Mouse (Mus musculus) limb, embryonic 14.5 days (tissue): ENCODE results near the gene Fer1l4. TPM values are rescaled to one million over a fixed set of nuclear protein-coding genes. Genes with fewer than 3 reads are reported as not detected.

ENCODE experiments used
- ATAC-seq: fragments of 200-750 bp; cut with Nextera tagmentation; 2 replicates; pipeline ENCODE4 v1.8.0; 2017; ENCODE audit warnings: low read depth, moderate number of reproducible peaks, moderate TSS enrichment; ENCODE audit not compliant: low FRiP score
- DNase-seq: peaks from one replicate; pipeline ENCODE4 v3.0.0-alpha.2; 2015; ENCODE audit warnings: low spot score
- H3K27ac ChIP-seq: fragments of 300-500 bp; sonication (generic); replicated peaks from 2 replicates; pipeline ENCODE4 v1.5.1; 2014; ENCODE audit warnings: low read depth, mild to moderate bottlenecking, low read length, moderate library complexity, mixed read lengths
- H3K27me3 ChIP-seq: fragments of 300-500 bp; sonication (generic); 2 replicates; pipeline ENCODE4 v1.6.1; 2014; ENCODE audit warnings: low read length, mixed read lengths; ENCODE audit not compliant: control insufficient read depth, insufficient read depth
- H3K36me3 ChIP-seq: fragments of 300-500 bp; sonication (generic); 2 replicates; pipeline ENCODE4 v1.6.1; 2014; ENCODE audit warnings: mild to moderate bottlenecking, low read length, moderate library complexity, mixed read lengths; ENCODE audit not compliant: control insufficient read depth, insufficient read depth
- H3K4me1 ChIP-seq: fragments of 300-500 bp; sonication (generic); 2 replicates; pipeline ENCODE4 v1.6.1; 2014; ENCODE audit warnings: antibody characterized with exemption, low read length, mixed read lengths; ENCODE audit not compliant: control insufficient read depth, insufficient read depth
- H3K4me2 ChIP-seq: fragments of 300-500 bp; sonication (generic); replicated peaks from 2 replicates; pipeline ENCODE4 v1.6.1; 2014; ENCODE audit warnings: low read depth, mild to moderate bottlenecking, low read length, moderate library complexity; ENCODE audit not compliant: severe bottlenecking
- H3K4me3 ChIP-seq: fragments of 300-500 bp; sonication (generic); replicated peaks from 2 replicates; pipeline ENCODE4 v1.5.1; 2014; ENCODE audit warnings: low read length
- H3K9ac ChIP-seq: fragments of 300-500 bp; sonication (generic); 2 replicates; pipeline ENCODE4 v1.6.1; 2014; ENCODE audit warnings: mild to moderate bottlenecking, low read depth, low read length, moderate library complexity; ENCODE audit not compliant: severe bottlenecking
- H3K9me3 ChIP-seq: fragments of 300-500 bp; sonication (generic); 2 replicates; pipeline ENCODE4 v1.6.1; 2016; ENCODE audit warnings: low read length; ENCODE audit not compliant: control insufficient read depth
- POLR2A ChIP-seq: fragments of 200-500 bp; IDR thresholded peaks from 2 replicates; pipeline ENCODE4 v1.8.0; 2012; ENCODE audit warnings: inconsistent platforms, mild to moderate bottlenecking, moderate library complexity, borderline replicate concordance; ENCODE audit not compliant: insufficient read depth, insufficient read length; ENCODE audit errors: extremely low read depth
- WGBS: fragments of 180-500 bp; shearing (Covaris S2); extraction: QIAGEN DNeasy Blood & Tissue Kit; methylation state at CpG from one replicate; pipeline ENCODE4 v1.1.7; 2014; 5-methylcytosine and 5-hydroxymethylcytosine counted together
- polyA plus RNA-seq, 2 experiments: library from polyadenylated mRNA; depleted of rRNA in 1 of 2; stranded (reverse) in 1 of 2; unstranded in 1 of 2; fragments of >200 nt; fragmentation: Nextera tagmentation in 1 of 2; extraction: Ambion mirVana in 1 of 2; gene quantifications; 2 replicates each; pipeline versions ENCODE4 v1.2.1 to v1.2.3; 2012 to 2014

Gene Fer1l4
- polyA plus RNA-seq, 2 experiments, result 0.11 TPM; not detected in 1

DNA sequence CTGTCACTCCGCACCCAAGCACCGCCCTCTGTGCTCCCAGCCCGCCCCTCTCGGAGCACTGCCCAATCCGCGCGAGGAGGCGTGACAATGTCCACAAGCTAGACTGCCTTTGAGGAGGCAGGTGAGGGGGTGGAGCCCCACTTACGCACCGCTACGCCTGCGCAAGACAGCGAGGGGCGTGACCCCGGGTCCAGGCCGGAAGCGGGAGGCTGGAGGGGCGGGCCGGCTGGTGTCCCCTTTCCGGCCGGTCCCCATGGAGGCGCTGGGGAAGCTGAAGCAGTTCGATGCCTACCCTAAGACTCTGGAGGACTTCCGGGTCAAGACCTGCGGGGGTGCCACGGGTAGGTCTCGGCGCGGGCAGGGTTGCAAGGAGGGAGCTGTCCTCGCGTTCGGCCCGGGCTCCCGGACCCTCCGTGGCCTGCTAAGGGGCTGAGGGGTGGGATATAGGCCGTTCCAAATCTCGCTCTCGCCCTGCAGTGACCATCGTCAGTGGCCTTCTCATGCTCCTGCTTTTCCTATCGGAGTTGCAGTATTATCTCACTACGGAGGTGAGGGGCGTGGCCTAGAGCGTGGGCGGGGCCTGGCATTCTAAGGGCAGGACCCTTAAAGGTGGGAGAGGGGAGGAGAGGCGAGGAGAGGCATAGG is 44.7 kb downstream of the Fer1l4 start, which contains the start of the genes 6430550D23Rik and Ergic3:
TSS of gene 6430550D23Rik (minus strand) at position 90 of the 645 bp plus-strand sequence.
TSS of gene Ergic3 (plus strand) at position 158 of the 645 bp plus-strand sequence.
- ATAC-seq, result peak; percentile 98
- Histone ChIP-seq H3K27me3 (no peaks in the 10 kb centered on the region), H3K4me1 (peaks cover 8% of the 10 kb centered on the region), H3K9ac (peak within 1 kb of the TSS; percentile 72), H3K36me3 (peaks cover 29% of the 10 kb centered on the region), H3K4me3 (peak within 1 kb of the TSS; percentile 92), H3K9me3 (no peaks in the 10 kb centered on the region), H3K27ac (peak within 1 kb of the TSS; percentile 65), H3K4me2 (peak within 1 kb of the TSS; percentile 71)
- DNase-seq, result peak; percentile 97
- 0 out of 2 replicates have a peak, but pooled peaks have one; percentile 35 for TF ChIP-seq POLR2A
- 1% methylated on average over 39 of the region's 45 CpGs for WGBS

DNA sequence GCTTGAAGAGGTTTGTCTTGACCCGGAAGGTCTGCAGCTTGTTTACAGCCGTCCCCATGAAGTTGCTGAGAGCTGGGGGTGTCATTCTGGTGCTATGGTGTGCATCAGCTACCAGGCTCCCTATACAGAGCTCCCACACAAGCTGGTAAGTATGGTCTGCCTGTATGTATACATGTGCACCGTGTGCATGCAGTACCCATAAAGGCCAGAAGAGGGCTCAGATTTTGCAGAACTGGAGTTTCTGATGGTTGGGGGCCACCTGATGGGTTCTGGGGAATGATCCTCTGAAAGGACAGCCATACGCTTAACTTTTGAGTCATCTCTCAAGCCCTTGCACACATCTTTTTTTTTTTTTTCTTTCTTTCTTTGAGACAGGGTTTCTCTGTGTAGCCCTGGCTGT is 47.4 kb downstream of the Fer1l4 start:
- WGBS, result 86% methylated on average over 4 of the region's 4 CpGs
- Histone ChIP-seq H3K4me1 (peaks cover 8% of the 10 kb centered on the region), H3K27ac (no peak overlapping the region), H3K4me2 (no peak overlapping the region), H3K9ac (no peak overlapping the region), H3K4me3 (no peak overlapping the region), H3K27me3 (no peaks in the 10 kb centered on the region), H3K9me3 (no peaks in the 10 kb centered on the region), H3K36me3 (peaks cover 8% of the 10 kb centered on the region)
- TF ChIP-seq POLR2A, result no peak
- DNase-seq, result no peak
- no peak for ATAC-seq

DNA sequence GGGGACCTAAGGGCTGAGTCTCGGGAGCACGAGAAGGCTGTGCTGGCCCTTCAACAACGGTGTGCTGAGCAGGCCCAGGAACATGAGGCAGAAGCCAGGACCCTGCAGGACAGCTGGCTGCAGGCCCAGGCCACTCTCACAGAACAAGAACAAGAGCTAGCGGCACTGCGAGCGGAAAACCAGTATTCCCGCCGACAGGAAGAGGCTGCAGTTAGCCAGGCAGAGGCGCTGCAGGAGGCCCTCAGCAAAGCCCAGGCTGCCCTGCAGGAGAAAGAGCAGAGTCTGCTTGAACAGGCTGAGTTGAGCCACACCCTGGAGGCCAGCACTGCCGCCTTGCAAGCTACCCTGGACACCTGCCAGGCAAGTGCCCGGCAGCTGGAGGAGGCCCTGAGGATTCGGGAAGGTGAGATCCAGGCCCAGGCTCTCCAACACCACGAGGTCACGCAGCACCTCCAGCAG is 60.9 kb downstream of the Fer1l4 start:
- Histone ChIP-seq H3K4me3 (no peak overlapping the region), H3K36me3 (peaks cover 99% of the 10 kb centered on the region), H3K9me3 (no peaks in the 10 kb centered on the region), H3K27ac (no peak overlapping the region), H3K9ac (no peak overlapping the region), H3K4me2 (no peak overlapping the region), H3K27me3 (no peaks in the 10 kb centered on the region), H3K4me1 (no peaks in the 10 kb centered on the region)
- ATAC-seq, result peak; percentile 43; the same call in 1 of the 2 replicates
- 83% methylated on average over 14 of the region's 14 CpGs for WGBS
- no peak for TF ChIP-seq POLR2A
- DNase-seq, result no peak

GRCm38 (mm10) chr2:155991151-155991550 is 61.6 kb downstream of the Fer1l4 start:
- Histone ChIP-seq H3K9me3 (no peaks in the 10 kb centered on the region), H3K36me3 (peaks cover 99% of the 10 kb centered on the region), H3K4me3 (no peak overlapping the region), H3K4me1 (no peaks in the 10 kb centered on the region), H3K9ac (no peak overlapping the region; the same call in 1 of the 2 replicates), H3K27me3 (no peaks in the 10 kb centered on the region), H3K4me2 (no peak overlapping the region), H3K27ac (no peak overlapping the region)
- DNase-seq, result no peak
- ATAC-seq, result no peak
- TF ChIP-seq POLR2A, result no peak
- 90% methylated on average over 10 of the region's 10 CpGs for whole genome bisulfite sequencing

DNA sequence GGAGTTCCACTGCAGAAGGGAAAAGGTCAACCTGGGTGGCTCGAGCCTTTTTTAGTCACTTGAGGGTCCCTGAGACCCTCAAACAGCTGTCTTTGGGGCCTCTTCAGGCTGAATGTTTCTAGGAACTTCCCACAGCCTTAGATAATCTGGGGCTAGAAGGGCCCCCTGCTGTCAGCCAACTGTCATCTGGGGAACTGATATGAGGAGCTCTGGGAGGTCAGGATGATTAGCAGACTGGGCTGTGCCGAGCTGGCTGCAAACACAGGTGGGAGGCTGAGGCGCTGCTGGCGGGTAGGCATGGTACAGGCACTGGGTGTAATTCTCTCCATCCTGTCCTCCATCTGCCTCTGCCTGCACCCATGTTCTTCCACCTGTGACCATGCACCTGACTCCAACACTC is 63.7 kb downstream of the Fer1l4 start:
- 87% methylated on average over 4 of the region's 4 CpGs for WGBS
- Histone ChIP-seq H3K9ac (no peak overlapping the region), H3K4me1 (no peaks in the 10 kb centered on the region), H3K36me3 (peaks cover 99% of the 10 kb centered on the region), H3K9me3 (no peaks in the 10 kb centered on the region), H3K4me3 (no peak overlapping the region), H3K27me3 (no peaks in the 10 kb centered on the region), H3K4me2 (no peak overlapping the region), H3K27ac (no peak overlapping the region)
- ATAC-seq (no peak), DNase-seq (no peak)
- no peak for TF ChIP-seq POLR2A
